Mouse (Mus musculus): Measurements from ENCODE around the gene Smyd2. TPM values are rescaled to one million over a fixed set of nuclear protein-coding genes. Genes with fewer than 3 reads are reported as not detected.

The Smyd2 gene
- polyA plus RNA-seq, 1 experiment: 36.5 TPM

GRCm38 (mm10) chr1:189860112-189860941 is 61.8 kb downstream of the Smyd2 start:
- H3K27me3 ChIP-seq (ENCODE audit: control insufficient read depth, insufficient read depth, low read length): no peaks in the 10 kb centered on the region
- no peaks in the 10 kb centered on the region for H3K36me3 ChIP-seq (ENCODE audit: control insufficient read depth, insufficient read depth, low read length)
- TF ChIP-seq CTCF (IDR thresholded peaks at IDR 0.05; ENCODE audit: borderline replicate concordance, control insufficient read depth, extremely low read depth, insufficient read depth, low read length, poor library complexity) (peak; percentile 51; the same call in 1 of the 2 replicates), POLR2A (IDR thresholded peaks at IDR 0.05; ENCODE audit: control insufficient read depth, extremely low read depth, insufficient read depth, low read length, poor library complexity) (no peak)
- no peak overlapping the region for H3K4me3 ChIP-seq (ENCODE audit: control insufficient read depth, insufficient read depth, low read length)
- peaks cover 35% of the 10 kb centered on the region for H3K4me1 ChIP-seq (replicated peaks; ENCODE audit: control insufficient read depth, insufficient read depth, low read length)
- DNase-seq: peak; percentile 56
- 78% methylated on average over 17 of the region's 17 CpGs for WGBS
- H3K27ac ChIP-seq (ENCODE audit: control insufficient read depth, insufficient read depth, low read length): no peak overlapping the region

GRCm38 (mm10) chr1:189858377-189858776 is 63.8 kb downstream of the Smyd2 start:
- H3K27ac ChIP-seq (ENCODE audit: control insufficient read depth, insufficient read depth, low read length): peak overlapping the region; percentile 31; the same call in 1 of the 2 replicates
- H3K27me3 ChIP-seq (ENCODE audit: control insufficient read depth, insufficient read depth, low read length): no peaks in the 10 kb centered on the region
- no peak for DNase-seq
- H3K4me3 ChIP-seq (ENCODE audit: control insufficient read depth, insufficient read depth, low read length): no peak overlapping the region
- no peaks in the 10 kb centered on the region for H3K36me3 ChIP-seq (ENCODE audit: control insufficient read depth, insufficient read depth, low read length)
- 95% methylated on average over 6 of the region's 6 CpGs for WGBS
- peaks cover 40% of the 10 kb centered on the region for H3K4me1 ChIP-seq (replicated peaks; ENCODE audit: control insufficient read depth, insufficient read depth, low read length)
- TF ChIP-seq CTCF (IDR thresholded peaks at IDR 0.05; ENCODE audit: borderline replicate concordance, control insufficient read depth, extremely low read depth, insufficient read depth, low read length, poor library complexity): no peak

- no peak for TF ChIP-seq POLR2A (IDR thresholded peaks at IDR 0.05; ENCODE audit: control insufficient read depth, extremely low read depth, insufficient read depth, low read length, poor library complexity)
- TF ChIP-seq CTCF (IDR thresholded peaks at IDR 0.05; ENCODE audit: borderline replicate concordance, control insufficient read depth, extremely low read depth, insufficient read depth, low read length, poor library complexity): no peak
- 6% methylated on average over 5 of the region's 5 CpGs for WGBS
- Histone ChIP-seq H3K4me1 (replicated peaks; ENCODE audit: control insufficient read depth, insufficient read depth, low read length) (peaks cover 36% of the 10 kb centered on the region), H3K27me3 (ENCODE audit: control insufficient read depth, insufficient read depth, low read length) (no peaks in the 10 kb centered on the region), H3K36me3 (ENCODE audit: control insufficient read depth, insufficient read depth, low read length) (peaks cover 3% of the 10 kb centered on the region; the same call in 1 of the 2 replicates), H3K4me3 (ENCODE audit: control insufficient read depth, insufficient read depth, low read length) (no peak overlapping the region), H3K27ac (ENCODE audit: control insufficient read depth, insufficient read depth, low read length) (peak overlapping the region; percentile 11; the same call in 1 of the 2 replicates)
- DNase-seq: no peak
These were observed 66.4 kb downstream of the Smyd2 start for GRCm38 (mm10) chr1:189855739-189856138.

- Histone ChIP-seq H3K27ac (ENCODE audit: control insufficient read depth, insufficient read depth, low read length) (no peak overlapping the region), H3K4me3 (ENCODE audit: control insufficient read depth, insufficient read depth, low read length) (no peak overlapping the region), H3K4me1 (replicated peaks; ENCODE audit: control insufficient read depth, insufficient read depth, low read length) (peaks cover 29% of the 10 kb centered on the region), H3K36me3 (ENCODE audit: control insufficient read depth, insufficient read depth, low read length) (peaks cover 11% of the 10 kb centered on the region; the same call in 1 of the 2 replicates), H3K27me3 (ENCODE audit: control insufficient read depth, insufficient read depth, low read length) (no peaks in the 10 kb centered on the region)
- DNase-seq: no peak
- no peak for TF ChIP-seq POLR2A (IDR thresholded peaks at IDR 0.05; ENCODE audit: control insufficient read depth, extremely low read depth, insufficient read depth, low read length, poor library complexity)
- 93% methylated on average over 13 of the region's 13 CpGs for WGBS
These were observed 67.5 kb downstream of the Smyd2 start for GRCm38 (mm10) chr1:189854646-189855045.

- WGBS: 93% methylated on average over 7 of the region's 7 CpGs
- no peak overlapping the region for H3K27ac ChIP-seq (ENCODE audit: control insufficient read depth, insufficient read depth, low read length)
- H3K36me3 ChIP-seq (ENCODE audit: control insufficient read depth, insufficient read depth, low read length): peaks cover 11% of the 10 kb centered on the region; the same call in 1 of the 2 replicates
- no peaks in the 10 kb centered on the region for H3K27me3 ChIP-seq (ENCODE audit: control insufficient read depth, insufficient read depth, low read length)
- no peak for TF ChIP-seq POLR2A (IDR thresholded peaks at IDR 0.05; ENCODE audit: control insufficient read depth, extremely low read depth, insufficient read depth, low read length, poor library complexity)
- no peak for TF ChIP-seq CTCF (IDR thresholded peaks at IDR 0.05; ENCODE audit: borderline replicate concordance, control insufficient read depth, extremely low read depth, insufficient read depth, low read length, poor library complexity)
- DNase-seq: no peak
- peaks cover 18% of the 10 kb centered on the region for H3K4me1 ChIP-seq (replicated peaks; ENCODE audit: control insufficient read depth, insufficient read depth, low read length)
- no peak overlapping the region for H3K4me3 ChIP-seq (ENCODE audit: control insufficient read depth, insufficient read depth, low read length)
These were observed 69.7 kb downstream of the Smyd2 start for GRCm38 (mm10) chr1:189852456-189852855.

- 93% methylated on average over 5 of the region's 5 CpGs for WGBS
These were observed 70.1 kb downstream of the Smyd2 start for GRCm38 (mm10) chr1:189852051-189852450.

More at GRCm38 (mm10) chr1:189852051-189852450, 70.1 kb downstream of the Smyd2 start:
- Histone ChIP-seq H3K4me3 (ENCODE audit: control insufficient read depth, insufficient read depth, low read length) (no peak overlapping the region), H3K27me3 (ENCODE audit: control insufficient read depth, insufficient read depth, low read length) (no peaks in the 10 kb centered on the region), H3K27ac (ENCODE audit: control insufficient read depth, insufficient read depth, low read length) (no peak overlapping the region), H3K4me1 (replicated peaks; ENCODE audit: control insufficient read depth, insufficient read depth, low read length) (peaks cover 18% of the 10 kb centered on the region), H3K36me3 (ENCODE audit: control insufficient read depth, insufficient read depth, low read length) (peaks cover 11% of the 10 kb centered on the region; the same call in 1 of the 2 replicates)
- TF ChIP-seq CTCF (IDR thresholded peaks at IDR 0.05; ENCODE audit: borderline replicate concordance, control insufficient read depth, extremely low read depth, insufficient read depth, low read length, poor library complexity) (no peak), POLR2A (IDR thresholded peaks at IDR 0.05; ENCODE audit: control insufficient read depth, extremely low read depth, insufficient read depth, low read length, poor library complexity) (no peak)
- DNase-seq: no peak

Data from thymus, adult 2 months (tissue).